Mouse (Mus musculus): ENCODE data around the gene Chl1.

Gene Chl1

GRCm38 (mm10) chr6:103543753-103544152 is 33.4 kb downstream of the Chl1 start:
- DNase-seq: no peak

- no peak for DNase-seq
These were observed 35.9 kb downstream of the Chl1 start for GRCm38 (mm10) chr6:103546314-103546713.

- DNase-seq: no peak
These were observed 39.5 kb downstream of the Chl1 start for GRCm38 (mm10) chr6:103549929-103550328.

DNA sequence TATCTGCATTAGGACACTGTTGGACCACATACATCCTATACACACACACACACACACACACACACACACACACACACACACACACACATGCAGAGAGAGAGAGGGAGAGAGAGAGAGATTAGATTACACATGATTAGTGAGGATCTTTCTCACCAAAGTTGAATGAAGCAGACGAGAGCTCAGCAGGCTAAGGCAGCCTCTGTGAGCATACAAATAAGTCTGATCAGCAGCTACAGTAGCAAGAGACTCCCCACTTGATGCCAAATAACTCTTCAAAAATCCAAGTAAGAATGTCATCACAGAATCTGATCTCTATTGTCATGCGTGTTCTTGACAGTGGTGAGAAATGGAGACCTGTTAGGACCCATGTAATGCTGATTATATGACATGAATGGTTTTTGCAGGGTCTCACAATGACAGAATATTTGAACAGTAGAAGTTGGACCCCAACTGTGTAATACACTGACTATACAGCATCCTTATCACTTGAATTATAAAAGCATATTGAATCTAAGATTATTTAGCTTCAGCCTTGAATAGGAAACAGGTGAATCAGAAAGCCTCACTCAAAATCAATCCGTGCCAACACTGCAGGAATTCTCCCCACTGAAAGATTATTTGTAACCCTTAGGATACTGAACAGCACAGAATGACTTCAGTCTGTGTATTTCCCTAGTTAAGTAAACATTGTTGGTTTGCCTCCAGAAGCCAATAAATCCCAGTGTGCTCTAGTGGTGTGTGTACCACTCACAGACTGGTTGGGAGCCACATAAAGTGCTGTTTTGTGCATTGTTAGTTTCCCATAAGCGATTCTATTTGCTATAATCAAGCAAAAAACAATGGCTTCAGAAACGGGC is 47.9 kb downstream of the Chl1 start:
- no peak for DNase-seq

DNA sequence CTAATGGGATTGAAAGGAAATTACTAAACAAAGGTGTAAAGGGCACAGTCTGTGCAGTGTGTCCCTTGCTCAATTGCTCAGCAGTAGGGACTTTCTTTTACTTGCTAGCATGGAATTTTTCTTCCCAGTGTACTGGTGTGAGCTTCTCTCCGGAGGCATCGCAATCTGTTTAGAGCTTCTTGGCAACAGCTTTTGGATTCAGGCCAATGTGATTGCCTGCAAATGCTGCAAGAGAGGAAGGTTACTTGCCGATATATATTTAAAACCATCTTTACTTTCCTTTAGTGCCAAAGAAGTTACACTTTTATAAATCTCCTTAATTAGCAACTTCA is 48.5 kb downstream of the Chl1 start:
- no peak for DNase-seq

DNA sequence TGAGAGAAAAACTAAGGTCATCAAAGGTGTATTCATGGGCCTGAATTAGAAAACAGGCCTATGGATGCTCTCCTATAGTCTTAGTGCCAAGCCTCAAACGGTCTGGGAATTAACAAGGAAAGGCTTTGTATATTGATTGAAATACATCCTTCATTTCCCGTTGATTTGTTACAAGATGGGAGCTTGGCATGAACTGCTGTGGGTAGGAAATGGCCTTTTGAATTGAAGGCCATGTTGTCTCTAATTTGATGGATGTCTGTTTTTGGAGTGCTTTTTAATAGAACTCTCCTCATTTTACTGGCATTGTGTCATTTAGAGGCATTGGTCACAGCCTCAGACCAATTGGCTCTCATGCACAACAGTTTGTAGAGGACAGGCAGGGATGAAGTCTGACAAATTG is 49.0 kb downstream of the Chl1 start:
- no peak for DNase-seq

- no peak for DNase-seq
These were observed 54.4 kb downstream of the Chl1 start for GRCm38 (mm10) chr6:103564811-103565210.

- DNase-seq: no peak
These were observed 56.9 kb downstream of the Chl1 start for GRCm38 (mm10) chr6:103567247-103567646.

DNA sequence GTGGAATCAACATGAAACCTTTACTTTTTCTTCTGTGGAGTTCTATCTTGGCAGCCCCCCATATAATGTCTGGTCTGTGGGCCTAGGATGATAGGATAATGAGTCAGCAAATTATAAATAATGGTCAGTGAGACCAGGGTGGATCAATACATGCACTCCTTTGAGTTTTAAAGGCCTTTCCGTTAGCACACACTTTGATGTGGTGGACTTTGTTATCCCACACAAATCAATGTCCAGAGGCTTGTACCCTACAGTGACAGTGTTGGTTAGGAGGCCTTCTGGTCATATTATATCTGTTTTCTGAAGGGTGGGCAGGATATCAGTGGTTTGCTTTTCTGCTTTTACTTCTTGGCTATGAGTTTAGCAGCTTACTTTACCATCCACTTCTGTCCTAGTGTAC is 62.3 kb downstream of the Chl1 start:
- no peak for DNase-seq

- DNase-seq: no peak
These were observed 73.8 kb downstream of the Chl1 start for GRCm38 (mm10) chr6:103584224-103584623.

DNA sequence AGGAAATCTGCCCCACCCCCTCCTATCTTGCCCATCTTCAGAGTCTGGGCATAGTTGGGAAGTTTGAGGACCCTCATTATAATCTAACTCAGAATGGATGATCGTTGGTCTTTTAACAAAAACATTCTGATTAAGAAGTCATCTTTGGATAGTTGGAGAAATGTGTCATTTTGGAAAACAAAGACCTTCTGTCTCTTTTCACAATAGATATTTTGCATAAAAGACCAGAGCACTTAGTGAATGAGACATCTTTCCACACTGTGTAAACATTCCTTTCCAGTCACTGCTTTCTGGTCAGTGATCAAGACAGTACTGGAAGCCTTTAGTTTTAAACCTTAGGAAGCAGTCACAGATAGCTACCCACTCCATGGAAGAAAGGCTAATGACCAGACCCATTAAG is 75.3 kb downstream of the Chl1 start:
- no peak for DNase-seq

- no peak for DNase-seq
These were observed 75.7 kb downstream of the Chl1 start for GRCm38 (mm10) chr6:103586081-103586480.

DNA sequence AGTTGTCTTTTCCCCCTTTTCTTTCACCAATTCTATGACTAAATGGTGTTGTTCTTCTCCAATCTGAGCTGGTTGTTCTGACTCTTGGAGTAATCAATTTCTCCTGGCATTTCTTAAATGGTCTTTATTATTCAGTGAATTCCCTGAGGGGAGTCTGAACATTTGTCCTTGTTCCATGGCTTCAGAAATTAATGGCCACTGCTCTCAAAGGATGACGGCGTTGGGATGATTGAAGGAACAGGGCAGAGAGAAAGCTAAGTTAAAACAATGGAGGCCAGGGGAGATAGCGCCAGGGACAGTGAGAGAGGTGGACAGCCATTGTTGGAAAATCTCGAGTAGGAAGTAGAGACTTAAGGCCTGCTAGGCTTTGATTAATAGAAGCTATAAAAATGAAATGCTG is 91.7 kb downstream of the Chl1 start:
- no peak for DNase-seq

- DNase-seq: no peak
These were observed 100.3 kb downstream of the Chl1 start for GRCm38 (mm10) chr6:103610656-103611055.

DNA sequence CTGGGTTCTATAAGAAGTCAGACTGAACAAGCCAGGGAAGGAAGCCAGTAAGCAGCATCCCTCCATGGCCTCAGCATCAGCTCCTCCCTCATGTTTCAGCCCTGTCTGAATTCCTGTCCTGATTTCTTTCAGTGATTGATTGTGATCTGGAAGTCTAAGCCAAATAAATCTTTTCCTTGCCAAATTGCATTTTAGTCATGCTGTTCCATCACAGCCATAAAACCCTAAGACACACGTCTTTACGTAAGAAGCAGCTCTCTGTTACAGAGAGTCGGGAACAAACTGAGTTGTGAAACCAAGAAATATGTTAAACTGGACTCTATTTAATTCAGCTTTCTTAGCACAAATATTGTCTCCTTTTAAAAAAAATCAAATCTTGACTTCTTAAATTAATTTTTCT is 102.2 kb downstream of the Chl1 start:
- DNase-seq: no peak

DNA sequence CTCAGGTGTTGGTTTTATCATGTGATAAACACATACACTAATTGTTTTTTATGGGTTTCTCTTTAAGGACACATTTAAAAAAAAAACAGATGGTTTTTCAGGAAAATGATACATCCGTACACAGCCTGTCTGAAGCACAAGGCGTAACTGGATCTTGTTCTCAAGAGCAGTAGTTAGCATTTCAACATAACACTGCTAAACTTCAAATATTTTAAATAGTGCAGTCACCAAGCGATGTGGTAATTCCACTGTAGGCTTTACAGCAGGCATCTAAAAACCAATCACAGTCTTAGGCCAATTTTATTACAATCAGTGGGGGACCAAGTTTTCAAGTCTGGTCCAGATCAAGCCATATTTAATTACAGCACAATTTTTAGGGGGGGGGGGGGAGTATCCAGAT is 103.3 kb downstream of the Chl1 start:
- no peak for DNase-seq

- no peak for DNase-seq
These were observed 105.7 kb downstream of the Chl1 start for GRCm38 (mm10) chr6:103615924-103616602.

DNA sequence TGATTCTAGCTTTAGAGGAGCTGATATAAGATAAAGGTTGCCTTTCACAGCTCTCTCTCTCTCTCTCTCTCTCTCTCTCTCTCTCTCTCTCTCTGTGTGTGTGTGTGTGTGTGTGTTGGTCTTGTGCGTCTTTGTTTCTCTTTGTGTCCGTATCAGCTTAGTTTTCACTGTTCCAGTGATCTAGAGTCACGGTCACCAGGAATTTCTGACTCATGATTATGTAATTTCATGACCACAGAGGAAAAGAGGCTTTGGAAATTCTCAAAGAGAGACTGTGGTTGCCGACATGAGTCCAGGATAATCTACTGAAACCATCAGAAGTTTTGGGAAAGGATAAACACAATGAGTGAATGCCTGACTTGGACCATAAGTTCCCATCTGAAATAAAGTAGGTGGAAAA is 110.5 kb downstream of the Chl1 start:
- DNase-seq: no peak

DNA sequence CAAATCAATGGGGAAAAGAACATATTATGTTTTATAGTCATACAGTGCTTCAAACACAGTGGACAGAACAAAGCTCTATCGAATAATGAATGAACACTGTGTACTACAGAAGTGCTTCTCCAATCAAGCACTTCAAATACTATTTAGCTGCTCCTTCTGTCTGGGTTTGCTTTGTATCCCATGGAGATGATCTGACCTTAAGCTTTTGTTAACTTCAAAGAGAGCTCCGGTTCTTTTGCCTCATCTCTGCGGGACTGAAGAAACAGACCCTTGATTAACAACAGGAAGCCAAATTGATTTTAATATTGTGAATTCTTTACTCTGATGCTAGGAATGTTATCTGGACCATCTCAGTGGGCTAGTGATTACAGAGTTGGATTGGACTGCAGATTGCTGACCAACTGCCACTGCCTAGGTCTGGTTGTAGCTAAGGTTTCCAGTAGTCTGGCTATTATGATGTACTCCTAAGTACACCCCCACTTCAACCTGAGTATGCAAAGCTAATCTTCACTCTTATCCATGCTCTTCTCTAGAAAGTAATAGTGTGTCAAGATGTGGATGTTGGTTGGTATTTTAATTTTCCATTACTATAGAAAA is 111.8 kb downstream of the Chl1 start:
- no peak for DNase-seq

DNA sequence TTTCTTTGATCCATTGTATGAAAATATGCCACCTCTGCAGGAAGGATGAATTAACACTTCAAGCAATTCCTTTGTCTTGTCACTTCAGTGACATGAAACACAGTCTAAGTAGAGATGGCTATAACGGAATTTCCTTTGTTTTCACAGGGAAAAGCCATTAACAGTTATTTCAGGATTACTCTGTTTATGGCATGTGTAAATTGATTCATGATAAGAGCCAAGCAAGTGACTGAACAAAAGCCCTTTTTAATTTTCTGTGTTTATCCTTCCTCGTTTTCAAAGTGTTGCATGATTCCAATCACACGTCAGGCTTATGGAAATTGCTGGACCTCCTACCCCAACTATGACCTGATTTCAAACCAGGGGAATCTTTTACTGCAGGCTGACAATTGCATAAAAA is 122.5 kb downstream of the Chl1 start:
- no peak for DNase-seq

- no peak for DNase-seq
These were observed 146.4 kb downstream of the Chl1 start for GRCm38 (mm10) chr6:103656778-103657177.

- DNase-seq: no peak
These were observed 148.8 kb downstream of the Chl1 start for GRCm38 (mm10) chr6:103659173-103659572.

GRCm38 (mm10) chr6:103665206-103665605 is 154.8 kb downstream of the Chl1 start:
- DNase-seq: no peak

DNA sequence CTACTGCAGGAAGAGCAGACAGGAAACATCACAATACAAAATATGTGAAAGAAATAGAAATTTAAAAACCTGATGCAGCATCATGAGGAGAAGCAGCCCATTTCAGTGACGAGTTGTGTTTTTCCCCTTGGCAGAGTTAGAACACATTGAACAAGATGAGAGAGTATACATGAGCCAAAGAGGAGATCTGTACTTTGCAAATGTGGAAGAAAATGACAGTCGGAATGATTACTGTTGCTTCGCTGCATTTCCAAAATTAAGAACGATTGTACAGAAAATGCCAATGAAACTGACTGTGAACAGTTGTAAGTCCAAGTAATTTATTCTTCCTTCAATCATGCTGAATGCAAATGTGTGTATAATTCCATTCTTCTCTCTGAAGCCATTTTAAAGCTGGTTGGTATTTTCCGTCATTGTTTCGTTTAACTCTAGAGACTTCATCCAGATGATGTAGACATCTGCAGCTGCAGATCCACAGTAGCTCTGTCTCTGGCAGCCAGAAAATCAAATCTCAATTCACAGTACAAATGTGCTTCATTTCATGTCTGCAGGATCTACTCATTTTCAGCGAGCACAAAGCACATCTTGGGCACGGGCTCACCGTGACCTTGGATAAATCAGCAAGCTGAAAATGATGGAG is 155.4 kb downstream of the Chl1 start:
- DNase-seq: no peak

Data from B cell, adult 2 months (primary cell).